Comparison of ENCODE assay signal across 9 mouse cellular contexts in the genomic region with DNA sequence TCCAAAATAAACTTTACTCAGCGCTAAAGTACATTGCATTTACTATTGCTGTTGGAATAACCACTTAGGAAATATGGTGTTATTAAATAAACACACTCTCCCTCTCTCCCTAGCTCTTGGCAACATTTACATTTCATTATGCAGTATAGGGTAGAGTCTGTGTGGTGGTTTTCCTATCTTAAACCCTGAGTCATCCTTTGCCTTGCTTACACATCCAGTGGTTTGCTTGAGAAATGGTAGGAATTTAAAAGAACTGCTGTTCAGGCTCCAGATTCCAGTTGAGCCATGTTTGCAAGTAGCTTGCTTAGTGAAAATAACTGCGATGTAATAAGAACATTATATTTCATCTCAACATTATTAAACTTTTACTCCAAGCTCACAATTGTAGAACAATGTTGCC. TPM values are rescaled to one million over a fixed set of nuclear protein-coding genes. Genes with fewer than 3 reads are reported as not detected.
DNase-seq lines count a peak whose midpoint lies in the region; ATAC-seq and TF ChIP-seq lines count a peak whose summit lies in the region.
"Had no signal": no experiment of that assay in that cellular context is flagged by ENCODE, and none has a peak within 500 bp of the region (broad histone marks: within the 10 kb centered on the region; RNA-seq: fewer than 3 reads in every experiment).

No protein-coding gene starts in this region.

- no peak for ATAC-seq in stomach, embryonic 14.5 days (ENCODE audit: insufficient number of reproducible peaks, insufficient read depth, low FRiP score, low read depth)

- H3K4me2 ChIP-seq in stomach, embryonic 14.5 days (replicated peaks; ENCODE audit: low read depth, low read length), result peak overlapping the region; percentile 55

- 0 out of 2 replicates have a peak, but pooled peaks have one; percentile 4 for TF ChIP-seq POLR2A in embryonic fibroblast, embryonic 13.5 days (IDR thresholded peaks at IDR 0.05; ENCODE audit: low read depth, low read length)

- H3K9ac ChIP-seq in stomach, embryonic 14.5 days (replicated peaks; ENCODE audit: low read depth, low read length), result 0 out of 2 replicates have a peak overlapping the region, but pooled peaks have one; percentile 93

- no peaks in the 10 kb centered on the region for H3K36me3 ChIP-seq in limb, embryonic 10.5 days
- no peaks in the 10 kb centered on the region for H3K36me3 ChIP-seq in stomach, embryonic 14.5 days (ENCODE audit: control insufficient read depth, insufficient read depth, low read length)

- 60% methylated on average over 2 of the region's 2 CpGs for WGBS in limb, embryonic 10.5 days
- 28% methylated on average over 2 of the region's 2 CpGs for WGBS in stomach, embryonic 14.5 days

- DNase-seq in left cerebral cortex, adult 2 months (ENCODE audit: extremely low spot score in 1 of 2, low spot score in 2 of 2), result no peak
- DNase-seq in left cerebral cortex, postnatal 14 days (ENCODE audit: low spot score in 2 of 2), result no peak
- DNase-seq in limb, embryonic 10.5 days (ENCODE audit: low spot score), result no peak
- DNase-seq in layer of hippocampus, adult 11-12 months (ENCODE audit: low spot score), result no peak
- DNase-seq in gastrocnemius, postnatal 36 days, result no peak
- DNase-seq in kidney, adult 11 months, result no peak

- no peak overlapping the region; the same call in 1 of the 2 replicates for H3K27ac ChIP-seq in left cerebral cortex, adult 2 months
- peak overlapping the region; percentile 97 for H3K27ac ChIP-seq in embryonic fibroblast, embryonic 13.5 days (ENCODE audit: insufficient read depth, low read length)
- peak overlapping the region; percentile 99 for H3K27ac ChIP-seq in limb, embryonic 10.5 days
- H3K27ac ChIP-seq in stomach, embryonic 14.5 days (ENCODE audit: low read length), result peak overlapping the region; percentile 48; the same call in 1 of the 2 replicates

- no peaks in the 10 kb centered on the region for H3K27me3 ChIP-seq in limb, embryonic 10.5 days (ENCODE audit: low read depth, poor library complexity, severe bottlenecking)
- H3K27me3 ChIP-seq in stomach, embryonic 14.5 days (ENCODE audit: control insufficient read depth, insufficient read depth, low read length), result no peaks in the 10 kb centered on the region

- TF ChIP-seq CTCF in left cerebral cortex, adult 2 months (IDR thresholded peaks at IDR 0.05), result no peak
- no peak for TF ChIP-seq CTCF in embryonic fibroblast, embryonic 13.5 days (IDR thresholded peaks at IDR 0.05; ENCODE audit: borderline replicate concordance, insufficient read depth, low read length)

- intact Hi-C loops in left cerebral cortex, adult 2 months (cut with DNase I), result loop anchor here (5.0 to 10.0 kb wide), 4 partner anchors 296 to 1096 kb away; no protein-coding TSS in a partner anchor
- intact Hi-C loops in left cerebral cortex, postnatal 14 days (cut with DNase I), result loop anchor here (10.0 kb wide), 1 partner anchor 364 kb away; no protein-coding TSS in a partner anchor
- intact Hi-C loops in gastrocnemius, postnatal 36 days (cut with DNase I), result no loop called here

- peaks cover 8% of the 10 kb centered on the region for H3K4me1 ChIP-seq in embryonic fibroblast, embryonic 13.5 days (ENCODE audit: control insufficient read depth, insufficient read depth, low read length)
- peaks cover 24% of the 10 kb centered on the region for H3K4me1 ChIP-seq in limb, embryonic 10.5 days
- peaks cover 3% of the 10 kb centered on the region; the same call in 1 of the 2 replicates for H3K4me1 ChIP-seq in stomach, embryonic 14.5 days (ENCODE audit: control insufficient read depth, insufficient read depth, low read length)

- peak overlapping the region; percentile 70 for H3K4me3 ChIP-seq in left cerebral cortex, adult 2 months
- peak overlapping the region; percentile 48; the same call in 1 of the 2 replicates for H3K4me3 ChIP-seq in embryonic fibroblast, embryonic 13.5 days (ENCODE audit: insufficient read depth, low read length)
- peak overlapping the region; percentile 91 for H3K4me3 ChIP-seq in limb, embryonic 10.5 days
- peak overlapping the region; percentile 82 for H3K4me3 ChIP-seq in stomach, embryonic 14.5 days (ENCODE audit: low read depth, low read length)

- H3K9me3 ChIP-seq in limb, embryonic 10.5 days (replicated peaks), result no peaks in the 10 kb centered on the region
- H3K9me3 ChIP-seq in stomach, embryonic 14.5 days (ENCODE audit: control insufficient read depth, low read depth, low read length), result no peaks in the 10 kb centered on the region

RNA-seq across cellular contexts. Expression of a gene that starts 3.3 kb away (rescaled TPM):
- total RNA-seq in left cerebral cortex, adult 2 months (2021), result 10 to 100 TPM; 18.2 to 19.4 TPM
- total RNA-seq in left cerebral cortex, postnatal 14 days (2021), result 10 to 100 TPM; 22.7 to 30.5 TPM
- polyA plus RNA-seq in embryonic fibroblast, embryonic 13.5 days (2011; ENCODE audit: insufficient read length, low read depth, missing spikeins), result 47.7 and 61.9 TPM in 2 replicates
- 46.2 and 51.9 TPM in 2 replicates for polyA plus RNA-seq in limb, embryonic 10.5 days (2016; fragmentation: Nextera tagmentation; extraction: Ambion mirVana)
- 80.7 and 86.1 TPM in 2 replicates for polyA plus RNA-seq in stomach, embryonic 14.5 days (2014; fragmentation: Nextera tagmentation; extraction: Ambion mirVana)
- total RNA-seq in gastrocnemius, postnatal 36 days (2021), result 1 to 10 TPM; 2.0 to 2.1 TPM
- total RNA-seq: MEL had no signal

Comparison
In these comparisons a context has a peak if more than half of its experiments do, and no peak if none do; other contexts are left out.
1. RNA of a gene that starts 3.3 kb away (total RNA-seq): 22.7 to 30.5 TPM in left cerebral cortex, postnatal 14 days and 18.2 to 19.4 TPM in left cerebral cortex, adult 2 months; 2.0 to 2.1 TPM in gastrocnemius, postnatal 36 days; every median in the first group is over 4 times any median in the second.
2. Peak in every context shown above with its lines, with median percentiles within 50 percentile points of each other: H3K4me3 ChIP-seq.